Mouse (Mus musculus) right cerebral cortex, postnatal 4 days (tissue): ENCODE data around the gene Tmie.
A peak's percentile ranks its signal among the peaks of the same experiment; 100 is the strongest.

Source experiments
- DNase-seq: peaks from one replicate; pipeline ENCODE4 v3.0.0-alpha.2; 2022

The Tmie gene

GRCm38 (mm10) chr9:110879998-110880561, at the start of gene Tmie:
Tmie (minus strand) TSS chr9:110880113.
- DNase-seq: peak; percentile 41

GRCm38 (mm10) chr9:110922759-110923158, 42.8 kb upstream of the Tmie start:
- peak; percentile 84 for DNase-seq

- no peak for DNase-seq
Observed at GRCm38 (mm10) chr9:110920665-110921419, 40.9 kb upstream of the Tmie start.

- DNase-seq: no peak
Observed at GRCm38 (mm10) chr9:110916786-110917185, 36.9 kb upstream of the Tmie start, which contains the start of gene Fam240a. Fam240a (minus strand) TSS chr9:110916861.

GRCm38 (mm10) chr9:110915466-110915865, 35.6 kb upstream of the Tmie start:
- DNase-seq: no peak

GRCm38 (mm10) chr9:110914631-110915236, 34.8 kb upstream of the Tmie start:
- DNase-seq: no peak

- no peak for DNase-seq
Observed at GRCm38 (mm10) chr9:110909371-110909967, 29.6 kb upstream of the Tmie start.

- DNase-seq: no peak
Observed at GRCm38 (mm10) chr9:110908631-110909016, 28.7 kb upstream of the Tmie start.

GRCm38 (mm10) chr9:110907838-110908630, 28.1 kb upstream of the Tmie start:
- DNase-seq: no peak

- DNase-seq: no peak
Observed at GRCm38 (mm10) chr9:110907201-110907837, 27.4 kb upstream of the Tmie start.

GRCm38 (mm10) chr9:110902271-110902670, 22.4 kb upstream of the Tmie start:
- DNase-seq: no peak

- no peak for DNase-seq
Observed at GRCm38 (mm10) chr9:110901204-110901603, 21.3 kb upstream of the Tmie start.

GRCm38 (mm10) chr9:110899451-110900008, 19.6 kb upstream of the Tmie start:
- DNase-seq: no peak

GRCm38 (mm10) chr9:110896595-110896994, 16.7 kb upstream of the Tmie start:
- DNase-seq: no peak

- DNase-seq: no peak
Observed at GRCm38 (mm10) chr9:110895994-110896393, 16.1 kb upstream of the Tmie start.

- DNase-seq: no peak
Observed at GRCm38 (mm10) chr9:110895507-110895906, 15.6 kb upstream of the Tmie start.

- no peak for DNase-seq
Observed at GRCm38 (mm10) chr9:110893429-110893828, 13.5 kb upstream of the Tmie start.

- no peak for DNase-seq
Observed at GRCm38 (mm10) chr9:110892552-110892951, 12.6 kb upstream of the Tmie start.

- no peak for DNase-seq
Observed at GRCm38 (mm10) chr9:110891077-110891828, 11.3 kb upstream of the Tmie start.

GRCm38 (mm10) chr9:110890026-110890783, 10.3 kb upstream of the Tmie start:
- DNase-seq: no peak
